Mouse (Mus musculus) layer of hippocampus, adult 2 months (tissue): Measurements from ENCODE around the gene Noct. TPM values are rescaled to one million over a fixed set of nuclear protein-coding genes. Genes with fewer than 3 reads are reported as not detected.

ENCODE experiments used
- DNase-seq, 2 experiments: peaks; one replicate each; pipeline ENCODE4 v3.0.0; 2022; ENCODE audit warnings: low spot score in 2 of 2
- H3K27ac ChIP-seq: fragments of 200-600 bp; 2 replicates; pipeline ENCODE4 v1.8.1; 2022
- H3K4me3 ChIP-seq: fragments of 200-600 bp; 2 replicates; pipeline ENCODE4 v1.8.1; 2022; ENCODE audit warnings: mild to moderate bottlenecking
- CTCF ChIP-seq: fragments of 200-600 bp; conservative IDR thresholded peaks from 2 replicates; pipeline ENCODE4 v1.8.1; 2022; ENCODE audit warnings: antibody characterized with exemption, mild to moderate bottlenecking, moderate library complexity
- total RNA-seq, 2 experiments: library from RNA; stranded (reverse); gene quantifications; 2 replicates each; pipeline ENCODE4 v1.2.3; 2021

Gene Noct
- total RNA-seq, 2 experiments from 2014 or later: 57.2 to 61.0 TPM

- H3K4me3 ChIP-seq: no peak overlapping the region
- no peak for DNase-seq
- TF ChIP-seq CTCF: no peak
- no peak overlapping the region for H3K27ac ChIP-seq
These were observed 24.4 kb downstream of the Noct start for GRCm38 (mm10) chr3:51248600-51248999.

GRCm38 (mm10) chr3:51249460-51249859 is 25.2 kb downstream of the Noct start:
- no peak for TF ChIP-seq CTCF
- DNase-seq: no peak
- no peak overlapping the region for H3K4me3 ChIP-seq
- no peak overlapping the region for H3K27ac ChIP-seq

- no peak for TF ChIP-seq CTCF
- Histone ChIP-seq H3K27ac (no peak overlapping the region), H3K4me3 (no peak overlapping the region)
- DNase-seq: no peak
These were observed 25.6 kb downstream of the Noct start for GRCm38 (mm10) chr3:51249866-51250265.

- H3K27ac ChIP-seq: no peak overlapping the region
- no peak for DNase-seq
These were observed 26.8 kb downstream of the Noct start for GRCm38 (mm10) chr3:51251057-51251456.

GRCm38 (mm10) chr3:51252223-51252622 is 28.0 kb downstream of the Noct start:
- no peak for TF ChIP-seq CTCF
- no peak for DNase-seq
- Histone ChIP-seq H3K4me3 (no peak overlapping the region), H3K27ac (no peak overlapping the region)

More at GRCm38 (mm10) chr3:51251057-51251456, 26.8 kb downstream of the Noct start:
- TF ChIP-seq CTCF: no peak
- H3K4me3 ChIP-seq: no peak overlapping the region

- Histone ChIP-seq H3K27ac (no peak overlapping the region), H3K4me3 (no peak overlapping the region)
- DNase-seq: no peak
- no peak for TF ChIP-seq CTCF
These were observed 28.6 kb downstream of the Noct start for GRCm38 (mm10) chr3:51252689-51253402.

- DNase-seq: no peak
- TF ChIP-seq CTCF: no peak
- Histone ChIP-seq H3K4me3 (no peak overlapping the region), H3K27ac (no peak overlapping the region)
These were observed 30.5 kb downstream of the Noct start for GRCm38 (mm10) chr3:51254784-51255183.

GRCm38 (mm10) chr3:51256450-51256849 is 32.2 kb downstream of the Noct start:
- TF ChIP-seq CTCF: no peak
- no peak overlapping the region for H3K4me3 ChIP-seq
- DNase-seq: no peak

GRCm38 (mm10) chr3:51258070-51258469 is 33.8 kb downstream of the Noct start:
- no peak for TF ChIP-seq CTCF
- DNase-seq: no peak
- H3K4me3 ChIP-seq: no peak overlapping the region
- no peak overlapping the region for H3K27ac ChIP-seq

More at GRCm38 (mm10) chr3:51256450-51256849, 32.2 kb downstream of the Noct start:
- H3K27ac ChIP-seq: no peak overlapping the region

- no peak overlapping the region for H3K4me3 ChIP-seq
- no peak overlapping the region for H3K27ac ChIP-seq
- TF ChIP-seq CTCF: no peak
- no peak for DNase-seq
These were observed 38.7 kb downstream of the Noct start for GRCm38 (mm10) chr3:51262942-51263341.

GRCm38 (mm10) chr3:51268434-51268833 is 44.2 kb downstream of the Noct start:
- H3K4me3 ChIP-seq: no peak overlapping the region
- no peak for TF ChIP-seq CTCF
- no peak for DNase-seq
- no peak overlapping the region for H3K27ac ChIP-seq

GRCm38 (mm10) chr3:51270069-51270817 is 46.0 kb downstream of the Noct start:
- Histone ChIP-seq H3K27ac (no peak overlapping the region), H3K4me3 (no peak overlapping the region)
- TF ChIP-seq CTCF: no peak
- no peak for DNase-seq

- no peak for TF ChIP-seq CTCF
- H3K4me3 ChIP-seq: peak overlapping the region; percentile 91
- DNase-seq: peak; percentile 96 to 99
- peak overlapping the region; percentile 96 for H3K27ac ChIP-seq
These were observed 51.7 kb downstream of the Noct start for GRCm38 (mm10) chr3:51275956-51276398.
